Mouse (Mus musculus) small intestine, adult 2 months (tissue): ENCODE results near the gene Cdh1. TPM values are rescaled to one million over a fixed set of nuclear protein-coding genes. Genes with fewer than 3 reads are reported as not detected.

Experiments used
- H3K27ac ChIP-seq: fragments of 200-500 bp; 2 replicates; pipeline ENCODE4 v1.5.1; 2012; ENCODE audit warnings: low read depth, low read length, control low read depth, inconsistent platforms; ENCODE audit not compliant: insufficient read depth
- H3K27me3 ChIP-seq: fragments of 200-500 bp; 2 replicates; pipeline ENCODE4 v1.6.1; 2012; ENCODE audit warnings: mild to moderate bottlenecking, moderate library complexity, low read length, inconsistent platforms; ENCODE audit not compliant: control insufficient read depth, insufficient read depth
- H3K36me3 ChIP-seq: fragments of 200-500 bp; 2 replicates; pipeline ENCODE4 v1.6.1; 2012; ENCODE audit warnings: mild to moderate bottlenecking, low read length, control low read depth, inconsistent platforms; ENCODE audit not compliant: control insufficient read depth, insufficient read depth
- H3K4me1 ChIP-seq: fragments of 200-500 bp; 2 replicates; pipeline ENCODE4 v1.6.1; 2012; ENCODE audit warnings: low read length, inconsistent platforms, mixed read lengths; ENCODE audit not compliant: control insufficient read depth, insufficient read depth, insufficient read length
- H3K4me3 ChIP-seq: fragments of 200-500 bp; 2 replicates; pipeline ENCODE4 v1.5.1; 2012; ENCODE audit warnings: low read depth, mild to moderate bottlenecking, control low read depth, inconsistent platforms, low read length, moderate library complexity
- CTCF ChIP-seq: fragments of 200-500 bp; IDR thresholded peaks from 2 replicates; pipeline ENCODE4 v1.5.1; 2012; ENCODE audit warnings: low read depth, mild to moderate bottlenecking, control low read depth, inconsistent platforms, low read length, moderate library complexity, mixed read lengths; ENCODE audit not compliant: insufficient replicate concordance, insufficient read length; ENCODE audit errors: extremely low read depth
- POLR2A ChIP-seq: fragments of 200-500 bp; IDR thresholded peaks from 2 replicates; pipeline ENCODE4 v1.6.1; 2012; ENCODE audit warnings: low read depth, mild to moderate bottlenecking, control low read depth, inconsistent platforms, low read length, moderate library complexity
- WGBS: fragments of 180-500 bp; shearing (Covaris S2); methylation state at CpG from one replicate; pipeline ENCODE4 v1.1.7; 2018; 5-methylcytosine and 5-hydroxymethylcytosine counted together
- polyA plus RNA-seq: library from polyadenylated mRNA; depleted of rRNA; stranded (reverse); fragments of >200 nt; gene quantifications from 2 replicates; pipeline ENCODE4 v1.2.3, GENCODE M21; 2012

Gene Cdh1
- polyA plus RNA-seq, 1 experiment, result 234 TPM

- Histone ChIP-seq H3K36me3 (peaks cover 6% of the 10 kb centered on the region; the same call in 1 of the 2 replicates), H3K27me3 (no peaks in the 10 kb centered on the region), H3K27ac (peak overlapping the region; percentile 56; the same call in 1 of the 2 replicates), H3K4me1 (peaks cover 44% of the 10 kb centered on the region), H3K4me3 (no peak overlapping the region)
- TF ChIP-seq POLR2A (no peak), CTCF (no peak)
- 69% methylated on average over 3 of the region's 3 CpGs for WGBS
Observed at GRCm38 (mm10) chr8:106624743-106625142, 21.6 kb downstream of the Cdh1 start.

DNA sequence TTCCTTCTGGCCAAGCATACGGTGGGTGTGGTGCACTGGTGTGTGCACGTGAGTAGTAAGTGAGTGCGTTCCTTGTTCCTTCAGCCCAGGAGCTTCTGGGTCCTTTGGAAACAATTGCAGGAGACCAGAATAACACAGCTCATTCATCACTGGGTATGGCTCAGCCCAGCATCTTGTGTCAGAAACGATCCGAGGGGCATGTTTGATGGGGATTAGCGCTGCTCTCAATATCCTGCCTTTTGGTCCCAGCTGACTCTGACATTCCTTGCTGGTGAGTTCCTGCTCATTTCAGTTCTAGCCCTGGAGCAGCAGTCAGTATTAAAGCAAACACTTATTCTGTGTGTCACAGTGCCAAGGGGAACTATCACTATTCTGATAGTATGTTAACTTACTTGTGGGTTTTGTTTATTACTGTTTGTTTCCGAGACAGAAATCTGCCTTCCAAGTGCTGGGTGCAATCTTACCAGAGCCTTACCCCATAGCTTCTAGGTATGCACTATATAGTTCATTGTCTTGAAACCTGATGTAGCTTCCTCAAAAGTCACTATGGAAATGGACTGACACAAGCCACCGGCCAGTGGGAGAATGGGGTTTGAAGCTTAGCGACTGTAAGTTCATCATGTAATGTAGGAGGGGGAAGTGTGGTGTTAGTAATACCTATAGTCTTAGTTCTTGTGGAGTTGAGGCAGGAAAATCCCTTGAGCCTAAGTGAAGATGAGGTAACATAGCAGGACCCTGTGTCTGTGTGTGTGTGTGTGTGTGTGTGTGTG, 23.1 kb downstream of the Cdh1 start:
- Histone ChIP-seq H3K4me1 (peaks cover 38% of the 10 kb centered on the region), H3K27me3 (no peaks in the 10 kb centered on the region), H3K4me3 (no peak overlapping the region), H3K27ac (no peak overlapping the region), H3K36me3 (peaks cover 6% of the 10 kb centered on the region; the same call in 1 of the 2 replicates)
- TF ChIP-seq CTCF, result no peak
- 41% methylated on average over 9 of the region's 9 CpGs for WGBS

DNA sequence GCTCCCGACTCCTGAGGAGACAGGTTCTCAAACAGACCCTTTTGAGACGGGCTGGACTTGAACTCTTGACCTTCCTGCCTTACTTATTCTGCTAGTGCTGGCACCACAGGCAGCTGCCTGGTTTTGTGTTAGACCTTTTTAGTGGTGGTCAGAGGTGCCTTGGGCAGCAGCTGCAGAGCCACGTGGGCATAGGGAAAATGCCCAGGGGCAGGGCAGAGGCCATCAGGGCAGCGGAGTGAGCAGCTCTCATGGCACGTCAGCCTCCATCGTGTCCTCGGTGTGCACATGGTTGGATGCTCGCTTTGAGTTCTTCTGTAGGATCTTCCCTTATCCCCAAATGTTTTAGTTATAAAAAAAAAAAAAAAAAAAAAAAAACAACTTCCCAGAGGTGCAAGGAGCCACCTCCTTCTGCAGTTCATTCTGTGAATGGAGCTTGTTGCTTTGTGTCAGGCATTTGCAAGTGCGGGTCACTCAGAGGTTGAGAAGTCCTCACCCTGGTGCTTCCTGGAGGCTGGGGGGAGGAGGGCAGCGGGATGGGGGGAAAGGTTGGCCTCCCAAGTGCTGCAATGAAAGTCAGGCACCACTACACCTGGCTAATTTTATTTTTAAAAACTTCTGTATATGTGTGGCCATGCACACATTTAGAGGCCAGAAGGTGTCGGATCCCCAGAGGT, 25.3 kb downstream of the Cdh1 start:
- H3K36me3 ChIP-seq, result peaks cover 4% of the 10 kb centered on the region; the same call in 1 of the 2 replicates
- H3K27me3 ChIP-seq, result no peaks in the 10 kb centered on the region
- TF ChIP-seq CTCF (no peak), POLR2A (no peak)
- no peak overlapping the region for H3K4me3 ChIP-seq
- no peak overlapping the region for H3K27ac ChIP-seq
- 84% methylated on average over 11 of the region's 11 CpGs for WGBS
- H3K4me1 ChIP-seq, result peaks cover 34% of the 10 kb centered on the region

DNA sequence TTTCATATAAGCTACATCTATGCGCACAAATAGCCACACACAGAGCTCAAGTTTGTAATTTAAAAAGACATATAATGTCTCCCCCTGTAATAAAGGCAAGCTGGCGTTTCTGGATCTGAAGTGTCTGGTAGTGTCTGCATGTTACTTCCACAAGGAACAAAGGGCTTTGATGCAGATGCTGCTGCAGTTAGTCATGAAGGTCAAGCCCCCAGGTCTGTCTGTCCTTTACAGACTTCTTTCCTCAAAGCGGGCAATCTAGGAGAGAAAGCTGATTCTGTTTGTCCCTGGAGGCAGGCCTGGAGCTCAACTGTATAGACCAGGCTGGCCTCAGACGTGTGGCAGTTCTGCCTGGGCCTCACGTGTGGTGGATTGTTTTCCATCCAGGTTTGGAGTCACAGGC, 26.3 kb downstream of the Cdh1 start:
- WGBS, result 65% methylated on average over 5 of the region's 5 CpGs
- H3K4me1 ChIP-seq, result peaks cover 36% of the 10 kb centered on the region
- H3K36me3 ChIP-seq, result 0 out of 2 replicates have a peak, but pooled peaks cover 2% of the 10 kb centered on the region

DNA sequence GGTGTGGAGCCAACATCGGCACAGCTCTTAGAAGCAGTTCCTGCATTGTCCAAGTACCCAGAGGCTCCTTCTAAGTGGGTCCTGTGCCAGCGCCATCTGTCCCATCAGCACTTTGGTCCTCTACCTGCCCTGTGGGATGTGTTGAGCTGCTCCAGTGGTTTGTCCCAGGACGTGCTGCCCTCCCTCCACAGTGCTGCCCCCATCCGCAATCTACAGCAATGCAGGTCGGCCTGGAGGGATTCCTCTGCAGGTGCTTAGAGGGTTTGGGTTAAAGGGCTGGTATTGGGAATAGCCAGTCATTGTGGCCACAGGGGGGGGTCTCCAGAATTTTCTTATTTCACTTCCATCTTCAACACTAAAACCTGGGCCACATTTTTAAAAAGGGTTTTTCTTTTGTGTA, 28.8 kb downstream of the Cdh1 start:
- Histone ChIP-seq H3K36me3 (peaks cover 3% of the 10 kb centered on the region; the same call in 1 of the 2 replicates), H3K27me3 (no peaks in the 10 kb centered on the region), H3K4me3 (no peak overlapping the region), H3K4me1 (peaks cover 32% of the 10 kb centered on the region), H3K27ac (no peak overlapping the region; the same call in 1 of the 2 replicates)
- whole genome bisulfite sequencing, result 41% methylated on average over 5 of the region's 5 CpGs
- TF ChIP-seq POLR2A (no peak), CTCF (no peak)

More for the DNA sequence above, 26.3 kb downstream of the Cdh1 start:
- Histone ChIP-seq H3K27ac (no peak overlapping the region), H3K27me3 (no peaks in the 10 kb centered on the region), H3K4me3 (no peak overlapping the region)
- TF ChIP-seq POLR2A, result no peak
- TF ChIP-seq CTCF, result no peak

GRCm38 (mm10) chr8:106632650-106633049, 29.5 kb downstream of the Cdh1 start:
- Histone ChIP-seq H3K36me3 (peaks cover 4% of the 10 kb centered on the region; the same call in 1 of the 2 replicates), H3K27me3 (no peaks in the 10 kb centered on the region), H3K4me3 (no peak overlapping the region), H3K27ac (peak overlapping the region; percentile 66), H3K4me1 (peaks cover 29% of the 10 kb centered on the region)
- WGBS, result 26% methylated on average over 8 of the region's 8 CpGs
- TF ChIP-seq POLR2A (no peak), CTCF (no peak)

DNA sequence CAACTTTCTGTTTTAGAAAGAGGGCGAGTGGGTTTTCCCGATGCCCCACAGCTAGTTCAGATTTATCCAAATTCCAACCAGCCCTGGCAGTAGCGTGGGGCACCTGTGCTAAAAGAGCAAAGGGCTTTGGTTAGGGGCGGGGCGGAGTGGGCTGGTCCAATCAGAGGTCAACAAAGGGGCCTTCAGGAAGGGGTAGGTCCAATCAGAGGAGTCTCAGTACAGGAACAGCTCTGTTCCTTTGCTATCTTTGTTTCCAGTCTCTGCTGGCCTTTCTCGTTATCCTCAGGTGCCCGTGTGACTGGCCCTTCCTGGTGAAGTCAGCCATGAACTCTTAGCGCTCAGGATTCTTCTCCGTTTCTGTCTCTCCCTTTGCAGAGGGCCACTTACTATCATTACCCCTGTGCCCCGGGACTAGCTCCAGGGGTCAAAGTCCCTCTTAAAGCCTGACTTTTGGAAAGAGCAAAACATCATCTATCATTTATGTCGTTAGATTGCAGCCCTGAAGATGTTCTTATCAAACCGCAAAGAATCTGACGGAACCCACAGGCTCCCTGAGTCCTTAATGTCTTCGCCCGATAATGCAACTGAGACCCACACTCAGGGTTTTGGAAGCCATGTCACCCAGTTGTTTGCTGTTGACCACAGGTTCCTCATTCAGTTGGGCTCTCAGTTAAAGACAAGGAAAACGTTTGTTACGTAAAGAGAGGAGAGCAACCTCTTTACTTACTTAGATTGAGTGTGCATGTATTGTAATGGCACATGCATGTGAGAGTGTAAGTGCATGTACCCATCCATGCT, 30.4 kb downstream of the Cdh1 start:
- WGBS, result 21% methylated on average over 17 of the region's 17 CpGs
- peaks cover 4% of the 10 kb centered on the region; the same call in 1 of the 2 replicates for H3K36me3 ChIP-seq
- H3K27ac ChIP-seq, result peak overlapping the region; percentile 59
- H3K4me3 ChIP-seq, result peak overlapping the region; percentile 4; the same call in 1 of the 2 replicates
- TF ChIP-seq POLR2A (no peak), CTCF (no peak)
- peaks cover 31% of the 10 kb centered on the region for H3K4me1 ChIP-seq
- H3K27me3 ChIP-seq, result no peaks in the 10 kb centered on the region
